Mouse (Mus musculus) frontal cortex, postnatal 36 days (tissue): ENCODE measurements at regions not wholly inside any gene's neighbourhood (a gene's known extent, or its start where the extent isn't known, plus 50 kb on each side); places are given as distances from the start of the nearest gene placed in this dataset.

ENCODE experiments used
- DNase-seq, 2 experiments: peaks; one replicate each; pipeline ENCODE4 v3.0.0; 2022; ENCODE audit warnings: low spot score in 2 of 2

GRCm38 (mm10) chr14:112465096-112465495 lies 790.2 kb downstream of the Slitrk5 start:
- DNase-seq, result peak; percentile 16 to 69

DNA sequence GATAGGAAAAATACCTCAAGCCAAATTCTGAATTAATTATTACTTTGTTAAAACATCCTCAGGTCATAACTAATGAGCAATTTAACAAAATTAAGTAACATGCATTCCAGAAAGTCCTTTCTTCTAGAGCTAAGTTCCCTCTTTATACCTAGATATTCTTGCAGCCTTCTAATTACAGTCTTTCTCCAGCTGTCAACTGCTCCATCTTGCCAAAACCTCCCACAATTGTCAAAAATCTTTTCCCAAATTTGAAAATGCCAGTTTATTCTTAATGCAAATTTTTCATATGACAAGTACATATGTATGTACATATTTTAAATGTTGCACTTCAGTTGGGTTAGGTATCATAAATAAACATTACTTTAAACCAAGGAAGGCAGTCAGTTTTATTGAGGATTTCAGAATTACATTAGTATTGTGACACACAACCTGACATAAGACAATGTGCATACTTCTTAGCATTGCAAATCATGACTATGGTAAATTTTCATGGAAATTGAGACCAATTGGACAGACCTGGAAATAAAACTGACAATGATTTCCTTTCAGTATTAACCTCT lies 791.5 kb downstream of the Slitrk5 start:
- DNase-seq, result peak; percentile 8 to 44

DNA sequence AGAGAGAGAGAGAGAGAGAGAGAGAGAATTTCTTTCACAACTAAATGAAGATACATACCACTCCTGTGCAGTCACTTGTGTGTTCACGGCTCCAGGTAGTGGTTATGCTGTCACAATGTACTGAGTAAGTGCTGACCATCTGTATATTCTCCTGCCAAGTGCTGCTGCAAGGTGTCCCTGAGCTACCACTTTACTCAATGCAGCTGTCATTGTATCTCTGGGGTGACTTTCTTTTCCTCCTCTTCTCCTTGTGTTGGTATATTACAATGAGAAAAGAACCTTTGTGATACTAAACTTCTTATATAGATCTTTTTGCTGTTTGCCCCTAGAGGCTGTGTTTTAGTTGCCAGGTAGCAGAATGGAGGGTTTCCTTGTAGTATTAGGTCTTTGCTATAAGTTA lies 800.6 kb downstream of the Slitrk5 start:
- no peak for DNase-seq
